Mouse (Mus musculus) G1E-ER4 (cell line): ENCODE data around the gene Sos1. TPM values are rescaled to one million over a fixed set of nuclear protein-coding genes. Genes with fewer than 3 reads are reported as not detected.

Experiments used
- GATA1 ChIP-seq: IDR thresholded peaks from one replicate; pipeline ENCODE4 v1.8.0; 2012; ENCODE audit warnings: low read length, inconsistent platforms
- polyA plus RNA-seq: library from polyadenylated mRNA; stranded (reverse); fragments of >175 nt; gene quantifications from 2 replicates; pipeline ENCODE4 v1.2.3, GENCODE M21; 2012

Sos1 gene
- polyA plus RNA-seq, 1 experiment, result 3.8 TPM

- TF ChIP-seq GATA1, result no peak
Measured at GRCm38 (mm10) chr17:80471056-80471802, 9.0 kb downstream of the Sos1 start.

GRCm38 (mm10) chr17:80460258-80460657 lies 20.0 kb downstream of the Sos1 start:
- TF ChIP-seq GATA1, result no peak

DNA sequence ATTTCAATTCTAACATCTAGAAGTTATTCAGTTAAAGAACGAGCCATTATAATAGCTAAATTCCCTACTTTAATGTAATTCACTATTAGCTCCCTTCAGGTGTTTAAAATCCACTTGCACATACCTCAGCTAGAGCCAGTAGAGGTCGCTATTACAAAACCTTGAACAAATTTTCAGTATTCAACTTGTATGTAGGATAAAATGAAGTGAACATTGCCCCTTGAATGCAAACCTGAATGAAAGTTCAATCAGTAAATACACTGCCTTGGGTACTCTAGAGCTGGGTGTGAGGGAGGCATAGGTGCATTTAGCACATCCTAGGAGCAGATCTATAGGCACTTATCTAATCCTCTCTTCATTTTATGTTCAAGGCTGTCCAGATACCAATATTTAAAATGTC lies 24.6 kb downstream of the Sos1 start:
- no peak for TF ChIP-seq GATA1

DNA sequence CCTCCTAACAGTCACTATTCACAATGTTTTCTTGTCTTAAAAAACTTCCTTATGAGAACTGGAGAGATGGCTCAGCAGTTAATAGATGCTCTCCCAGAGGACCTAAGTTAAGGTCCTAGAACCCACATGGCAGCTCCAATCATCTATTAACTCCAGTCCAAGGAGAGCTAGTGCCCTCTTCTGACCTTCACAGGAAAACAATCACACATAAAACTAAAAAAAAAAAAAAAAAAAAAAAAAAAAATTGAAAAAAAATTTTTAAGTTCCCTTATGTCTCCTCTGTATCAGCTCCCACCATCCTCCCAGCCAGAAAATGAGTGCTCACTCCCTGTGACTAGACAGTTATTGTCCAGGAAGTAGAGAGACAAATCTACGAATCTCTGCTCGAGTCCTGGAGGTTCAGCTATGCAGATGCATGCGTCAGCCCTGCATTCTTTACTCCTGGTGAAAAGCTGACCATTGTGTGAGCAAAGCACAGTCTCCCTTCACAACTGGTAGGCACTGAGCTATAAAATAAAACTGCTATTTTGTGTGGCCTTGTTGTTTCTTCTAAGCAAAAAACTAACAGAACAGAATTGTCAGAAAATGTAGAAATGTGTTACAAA lies 29.7 kb downstream of the Sos1 start:
- no peak for TF ChIP-seq GATA1

- no peak for TF ChIP-seq GATA1
Measured at GRCm38 (mm10) chr17:80446470-80446869, 33.8 kb downstream of the Sos1 start.

GRCm38 (mm10) chr17:80445433-80445832 lies 34.8 kb downstream of the Sos1 start:
- no peak for TF ChIP-seq GATA1

- no peak for TF ChIP-seq GATA1
Measured at GRCm38 (mm10) chr17:80435680-80436079, 44.6 kb downstream of the Sos1 start.

GRCm38 (mm10) chr17:80434430-80434829 lies 45.8 kb downstream of the Sos1 start:
- TF ChIP-seq GATA1, result no peak

DNA sequence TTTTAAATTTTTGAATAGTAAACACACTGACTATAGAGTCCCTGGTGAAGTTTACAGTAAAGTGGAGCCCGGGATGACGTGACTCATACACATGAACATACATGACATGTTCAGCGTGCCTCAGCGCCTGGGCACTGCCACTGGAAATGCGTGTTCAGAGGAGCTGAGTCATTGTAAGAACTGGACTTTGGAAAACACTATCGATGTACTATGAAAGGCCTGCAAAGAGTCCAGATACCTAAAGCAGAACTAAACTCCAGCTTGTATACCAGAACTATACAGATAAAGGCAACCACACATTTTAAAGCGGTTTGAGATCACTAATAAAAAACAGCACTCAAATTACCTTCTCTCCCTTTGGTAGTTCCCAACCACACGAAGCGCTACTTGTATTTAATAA lies 48.3 kb downstream of the Sos1 start:
- no peak for TF ChIP-seq GATA1

GRCm38 (mm10) chr17:80427966-80428365 lies 52.3 kb downstream of the Sos1 start:
- TF ChIP-seq GATA1, result no peak

- TF ChIP-seq GATA1, result no peak
Measured at GRCm38 (mm10) chr17:80426901-80427300, 53.4 kb downstream of the Sos1 start.

GRCm38 (mm10) chr17:80426171-80426570 lies 54.1 kb downstream of the Sos1 start:
- no peak for TF ChIP-seq GATA1

DNA sequence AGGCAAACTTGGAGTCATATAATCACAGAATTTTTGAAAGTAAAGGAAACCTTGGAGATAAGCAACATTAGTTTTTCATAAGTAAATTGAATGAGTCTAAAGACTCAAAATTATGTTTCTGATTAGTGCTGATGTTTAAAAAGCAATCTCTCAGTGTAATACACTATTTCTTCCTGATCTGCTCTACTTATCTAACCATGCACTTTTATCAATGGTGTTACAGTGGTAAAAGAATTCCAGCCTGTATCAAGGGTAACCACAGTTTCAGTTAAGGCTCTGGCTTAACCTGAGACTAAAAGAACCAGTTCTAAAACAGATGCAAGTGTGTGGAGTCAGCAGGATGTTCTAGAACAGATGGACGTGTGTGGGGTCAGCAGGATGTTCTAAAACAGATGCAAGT lies 59.3 kb downstream of the Sos1 start:
- TF ChIP-seq GATA1, result no peak

DNA sequence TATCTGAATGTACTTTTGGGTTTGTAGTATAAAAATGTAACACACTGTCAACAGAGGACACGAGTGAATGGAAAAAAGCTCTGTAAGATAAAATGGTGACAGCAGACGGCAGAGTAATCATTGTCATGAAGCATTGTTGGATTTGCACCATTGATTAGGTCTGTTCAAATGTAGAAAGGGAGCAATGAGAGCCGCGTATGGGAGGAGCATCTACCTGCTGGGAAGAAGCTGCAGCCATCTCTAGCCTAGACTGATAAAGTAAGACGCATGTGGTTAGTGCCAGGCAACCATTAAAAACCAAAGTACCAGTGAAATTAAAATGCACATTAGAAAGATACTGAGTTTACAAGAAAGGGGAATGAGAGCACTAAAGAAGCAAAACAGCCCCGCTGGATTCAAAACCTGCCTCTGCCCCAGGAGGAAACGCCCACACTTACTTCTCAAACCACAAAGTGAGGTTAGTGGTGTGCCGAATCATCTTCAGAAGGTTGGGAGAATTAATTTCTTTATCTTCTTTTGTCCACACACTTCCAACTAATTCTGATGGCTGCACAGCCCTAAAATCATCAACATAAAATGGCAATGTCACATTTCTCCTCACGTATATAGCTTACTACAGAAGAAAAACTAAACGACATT lies 61.6 kb downstream of the Sos1 start:
- no peak for TF ChIP-seq GATA1

DNA sequence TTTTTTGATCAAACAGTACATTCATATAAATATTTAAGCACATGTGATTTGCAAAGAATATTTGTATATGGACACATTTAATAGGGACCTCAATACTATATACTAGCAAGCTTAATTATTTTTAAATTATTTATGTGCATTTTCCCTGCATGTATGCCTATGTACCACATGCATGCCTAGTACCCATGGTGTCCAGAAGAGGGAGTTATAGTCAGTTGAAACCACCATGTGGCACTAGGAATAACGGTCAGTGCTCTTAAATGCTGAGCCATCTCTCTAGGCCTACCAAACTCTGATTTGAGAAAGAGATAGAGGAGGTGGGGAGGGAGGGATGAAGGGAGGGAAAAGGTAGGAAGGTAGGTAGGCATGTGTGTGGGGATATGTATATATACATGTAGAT lies 69.1 kb downstream of the Sos1 start:
- TF ChIP-seq GATA1, result no peak

DNA sequence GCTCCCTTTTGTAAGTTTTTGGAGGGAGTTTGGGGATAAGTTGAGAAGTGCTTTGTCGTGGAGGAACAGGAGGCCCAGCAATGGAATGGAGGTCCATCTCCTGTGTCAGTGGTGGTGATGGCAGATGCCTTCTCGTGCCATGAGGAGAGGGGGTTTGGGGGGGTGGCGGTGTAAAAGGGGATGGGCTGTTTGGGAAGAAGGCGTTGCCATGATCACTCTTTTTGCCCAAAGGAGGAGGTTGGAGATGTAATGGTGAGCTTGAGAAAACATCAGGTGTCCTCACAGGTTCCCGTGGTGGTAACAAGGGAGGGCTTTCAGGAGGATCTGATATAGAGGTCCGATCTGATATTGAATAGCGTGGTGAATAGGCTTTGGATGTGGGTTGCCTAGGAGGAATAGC lies 82.0 kb downstream of the Sos1 start:
- no peak for TF ChIP-seq GATA1
